Mouse (Mus musculus) testis, adult 2 months (tissue): ENCODE measurements around the gene Atp6v1b1. TPM values are rescaled to one million over a fixed set of nuclear protein-coding genes. Genes with fewer than 3 reads are reported as not detected.

Experiments used
- H3K27ac ChIP-seq: fragments of 200-500 bp; 2 replicates; pipeline ENCODE4 v1.5.1; 2012; ENCODE audit warnings: low read depth, low read length; ENCODE audit not compliant: control insufficient read depth, insufficient read depth
- H3K27me3 ChIP-seq: fragments of 200-500 bp; 2 replicates; pipeline ENCODE4 v1.6.1; 2012; ENCODE audit warnings: mild to moderate bottlenecking, low read length, moderate library complexity; ENCODE audit not compliant: control insufficient read depth, insufficient read depth
- H3K36me3 ChIP-seq: fragments of 200-500 bp; 2 replicates; pipeline ENCODE4 v1.6.1; 2012; ENCODE audit warnings: mild to moderate bottlenecking, low read length; ENCODE audit not compliant: control insufficient read depth, insufficient read depth
- H3K4me1 ChIP-seq: fragments of 200-500 bp; 2 replicates; pipeline ENCODE4 v1.6.1; 2012; ENCODE audit warnings: low read length; ENCODE audit not compliant: control insufficient read depth, insufficient read depth
- H3K4me3 ChIP-seq: fragments of 200-500 bp; 2 replicates; pipeline ENCODE4 v1.5.1; 2012; ENCODE audit warnings: low read depth, mild to moderate bottlenecking, low read length, moderate library complexity, mixed read lengths; ENCODE audit not compliant: control insufficient read depth
- CTCF ChIP-seq: fragments of 200-500 bp; IDR thresholded peaks from 2 replicates; pipeline ENCODE4 v1.5.1; 2012; ENCODE audit warnings: low read depth, mild to moderate bottlenecking, inconsistent platforms, low read length, moderate library complexity; ENCODE audit not compliant: control insufficient read depth, insufficient read depth, insufficient replicate concordance
- POLR2A ChIP-seq: fragments of 200-500 bp; IDR thresholded peaks from 2 replicates; pipeline ENCODE4 v1.6.1; 2012; ENCODE audit warnings: low read depth, mild to moderate bottlenecking, inconsistent platforms, low read length, moderate library complexity; ENCODE audit not compliant: control insufficient read depth
- polyA plus RNA-seq: library from polyadenylated mRNA; depleted of rRNA; stranded (reverse); fragments of >200 nt; gene quantifications from 2 replicates; pipeline ENCODE4 v1.2.3, GENCODE M21; 2012

Atp6v1b1 gene
- polyA plus RNA-seq, 1 experiment: 17.2 TPM

DNA sequence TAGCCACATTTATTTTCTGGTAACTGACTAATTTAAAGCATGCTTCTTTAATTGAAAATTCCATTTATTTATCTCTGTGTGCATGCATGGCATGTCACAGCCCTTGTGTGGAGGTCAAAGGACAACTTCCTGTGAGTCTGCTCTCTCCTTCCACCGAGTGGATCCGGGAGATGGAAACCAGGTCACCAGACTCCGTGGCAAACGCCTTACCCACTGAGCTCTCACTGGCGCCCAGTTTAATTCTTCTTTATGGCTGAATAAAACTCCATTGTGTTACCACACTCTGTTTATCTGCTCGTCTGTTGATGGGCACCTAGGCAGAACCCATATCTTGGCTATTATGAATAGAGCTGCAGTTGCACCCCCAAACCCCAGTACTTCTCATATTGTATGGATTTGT lies 20.3 kb upstream of the Atp6v1b1 start:
- TF ChIP-seq POLR2A (no peak), CTCF (no peak)
- Histone ChIP-seq H3K27me3 (no peaks in the 10 kb centered on the region), H3K27ac (no peak overlapping the region), H3K36me3 (no peaks in the 10 kb centered on the region), H3K4me1 (no peaks in the 10 kb centered on the region), H3K4me3 (no peak overlapping the region)

DNA sequence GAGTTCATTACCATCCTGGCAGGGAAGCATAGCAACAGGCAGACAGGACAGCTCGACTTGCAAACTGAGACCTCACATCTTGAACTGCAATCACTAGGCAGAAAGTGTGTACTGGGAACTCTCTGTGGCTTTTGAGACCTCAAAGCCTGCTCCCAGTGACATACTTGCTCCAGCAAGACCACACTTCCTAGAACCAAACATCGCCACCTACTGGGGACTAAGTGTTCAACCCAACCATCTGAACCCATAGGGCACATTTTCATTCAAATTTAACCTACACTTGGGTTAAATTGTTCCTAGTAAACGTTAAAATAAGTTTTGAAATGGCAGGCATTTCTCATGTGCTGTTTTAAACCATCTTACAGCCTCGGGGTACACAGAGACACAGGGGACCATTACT lies 15.6 kb upstream of the Atp6v1b1 start:
- TF ChIP-seq POLR2A (no peak), CTCF (no peak)
- no peaks in the 10 kb centered on the region for H3K4me1 ChIP-seq
- H3K36me3 ChIP-seq: no peaks in the 10 kb centered on the region
- H3K4me3 ChIP-seq: no peak overlapping the region
- H3K27ac ChIP-seq: no peak overlapping the region
- no peaks in the 10 kb centered on the region for H3K27me3 ChIP-seq

DNA sequence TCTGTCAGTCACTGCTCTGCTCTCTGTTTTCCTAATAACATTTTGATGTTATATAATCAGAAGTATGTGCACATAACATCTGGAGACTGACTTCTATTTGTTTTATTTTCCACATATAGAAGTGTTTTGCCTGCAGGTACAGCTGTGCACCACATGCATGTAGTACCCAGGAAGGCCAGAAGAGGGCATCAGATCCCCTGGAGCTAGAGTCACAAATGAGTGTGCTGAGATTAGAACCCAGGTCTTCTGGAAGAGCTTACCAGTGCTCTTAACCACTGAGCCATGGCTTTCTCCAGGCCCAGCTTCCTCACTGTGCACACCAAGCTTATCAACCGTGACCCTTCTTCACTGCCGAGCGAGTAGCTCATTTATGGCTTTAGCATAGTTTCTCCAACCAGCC lies 14.3 kb upstream of the Atp6v1b1 start:
- no peak overlapping the region for H3K27ac ChIP-seq
- no peaks in the 10 kb centered on the region for H3K36me3 ChIP-seq
- no peaks in the 10 kb centered on the region for H3K4me1 ChIP-seq
- no peak overlapping the region for H3K4me3 ChIP-seq
- no peaks in the 10 kb centered on the region for H3K27me3 ChIP-seq
- TF ChIP-seq POLR2A (no peak), CTCF (peak; percentile 52; the same call in 1 of the 2 replicates)

DNA sequence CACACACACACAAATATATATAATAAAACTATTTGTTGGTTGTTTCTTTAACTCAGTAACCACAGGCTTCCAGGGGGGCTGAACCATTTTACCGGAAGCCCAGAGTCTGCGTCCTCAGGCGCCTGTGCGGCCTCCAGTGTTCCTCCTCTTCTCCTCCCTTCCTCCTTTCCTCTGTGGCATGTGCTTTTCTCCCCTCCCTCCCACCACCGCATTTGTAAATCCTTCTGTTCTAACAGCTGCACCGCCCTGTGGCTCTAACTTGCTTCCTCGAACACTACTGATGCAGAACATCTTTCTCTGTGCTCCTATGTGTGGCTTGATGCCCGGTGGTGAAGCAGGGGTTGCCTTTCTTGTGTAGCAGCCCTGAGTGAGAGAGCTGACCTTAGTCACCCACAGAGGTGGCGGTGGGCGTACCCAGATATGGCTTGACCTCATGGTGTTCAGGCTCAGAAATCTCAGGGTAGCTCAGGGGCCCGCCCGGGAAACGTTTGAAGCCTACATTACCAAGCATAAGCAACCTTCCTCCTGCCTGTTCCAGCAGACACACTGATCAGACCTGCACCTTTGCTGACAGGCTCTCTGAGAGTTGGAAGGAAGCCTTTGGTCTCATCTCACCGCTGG lies 13.3 kb upstream of the Atp6v1b1 start:
- Histone ChIP-seq H3K27ac (no peak overlapping the region), H3K27me3 (no peaks in the 10 kb centered on the region), H3K36me3 (no peaks in the 10 kb centered on the region), H3K4me1 (no peaks in the 10 kb centered on the region), H3K4me3 (no peak overlapping the region)
- TF ChIP-seq POLR2A: no peak
- TF ChIP-seq CTCF: no peak

DNA sequence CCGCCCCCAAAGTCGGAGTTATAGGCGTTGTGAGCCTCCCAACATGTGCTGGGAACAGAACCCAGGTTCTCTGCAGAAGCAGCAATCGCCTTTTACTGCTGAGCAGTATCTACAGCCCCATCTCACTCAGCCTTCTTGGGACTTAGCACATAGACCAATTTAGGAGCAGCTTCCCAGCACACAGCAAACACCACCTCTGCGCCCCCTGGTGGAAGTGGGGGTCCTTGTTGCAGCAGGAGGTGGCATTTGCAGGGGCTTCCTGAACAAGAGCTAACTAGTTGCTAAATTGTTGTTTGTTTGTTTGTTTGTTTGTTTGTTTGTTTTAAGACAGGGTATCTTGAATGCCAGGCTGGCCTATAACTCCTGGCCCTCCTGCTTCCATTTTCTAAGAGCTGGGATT lies 11.7 kb upstream of the Atp6v1b1 start:
- H3K4me1 ChIP-seq: no peaks in the 10 kb centered on the region
- no peak overlapping the region for H3K27ac ChIP-seq
- no peak for TF ChIP-seq POLR2A
- peak; percentile 58; the same call in 1 of the 2 replicates for TF ChIP-seq CTCF
- no peak overlapping the region for H3K4me3 ChIP-seq
- no peaks in the 10 kb centered on the region for H3K27me3 ChIP-seq
- H3K36me3 ChIP-seq: no peaks in the 10 kb centered on the region

DNA sequence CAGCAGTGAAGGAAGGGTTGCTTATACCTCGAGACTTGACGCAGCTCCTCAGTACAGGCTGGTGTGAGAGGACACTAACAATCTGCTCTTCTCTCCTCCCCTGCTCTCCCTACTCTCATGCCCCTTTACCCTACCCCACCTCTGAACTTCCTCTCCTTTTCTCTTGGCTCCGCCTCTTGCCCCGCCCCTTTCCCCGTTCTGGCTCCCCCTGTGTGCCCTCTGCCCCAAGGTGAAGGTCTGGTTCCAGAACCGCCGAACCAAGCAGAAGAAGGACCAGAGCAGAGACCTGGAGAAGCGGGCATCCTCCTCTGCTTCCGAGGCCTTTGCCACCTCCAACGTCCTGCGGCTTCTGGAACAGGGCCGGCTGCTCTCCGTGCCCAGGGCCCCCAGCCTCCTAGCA lies 5.5 kb upstream of the Atp6v1b1 start:
- Histone ChIP-seq H3K27me3 (no peaks in the 10 kb centered on the region), H3K4me3 (peak overlapping the region; percentile 29), H3K27ac (no peak overlapping the region), H3K4me1 (peaks cover 3% of the 10 kb centered on the region), H3K36me3 (no peaks in the 10 kb centered on the region)
- TF ChIP-seq CTCF (no peak), POLR2A (no peak)

DNA sequence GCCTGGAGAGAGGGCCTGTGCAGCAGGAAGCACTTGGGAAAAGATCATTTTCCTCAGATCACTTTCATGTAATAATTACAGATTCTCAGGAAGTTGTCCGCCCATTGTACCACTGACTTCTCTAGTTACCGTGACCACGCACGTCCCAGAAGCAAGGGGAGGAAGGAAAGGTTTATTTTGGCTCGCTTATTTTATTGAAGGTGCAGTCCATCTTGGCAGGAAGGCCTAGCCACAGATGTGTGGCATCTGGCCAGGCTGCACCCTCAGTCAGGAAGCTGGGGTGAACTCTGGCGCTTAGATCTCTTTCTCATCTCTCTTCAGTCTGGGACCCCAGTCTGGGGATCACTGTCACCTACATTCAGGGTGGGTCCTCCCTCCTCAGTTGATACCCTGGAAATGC lies 4.2 kb upstream of the Atp6v1b1 start:
- TF ChIP-seq POLR2A: no peak
- no peak for TF ChIP-seq CTCF
- Histone ChIP-seq H3K27ac (no peak overlapping the region), H3K27me3 (no peaks in the 10 kb centered on the region), H3K4me1 (peaks cover 3% of the 10 kb centered on the region), H3K36me3 (no peaks in the 10 kb centered on the region), H3K4me3 (no peak overlapping the region)
